Mouse (Mus musculus): ENCODE measurements around the gene Rgr. TPM values are rescaled to one million over a fixed set of nuclear protein-coding genes. Genes with fewer than 3 reads are reported as not detected.
A peak's percentile ranks its signal among the peaks of the same experiment; 100 is the strongest.

Gene Rgr
- polyA plus RNA-seq, 1 experiment = not detected

- Histone ChIP-seq H3K4me3 (replicated peaks; ENCODE audit: control insufficient read depth, low read depth, low read length) (no peak overlapping the region), H3K27ac (ENCODE audit: control insufficient read depth, insufficient read depth, low read depth, low read length, poor library complexity) (no peak overlapping the region), H3K4me1 (ENCODE audit: control insufficient read depth, insufficient read depth, low read length) (no peaks in the 10 kb centered on the region)
- TF ChIP-seq POLR2A (IDR thresholded peaks at IDR 0.05; ENCODE audit: borderline replicate concordance, control insufficient read depth, low read depth, low read length) (no peak), CTCF (IDR thresholded peaks at IDR 0.05; ENCODE audit: control insufficient read depth, insufficient read depth, low read length) (no peak)
- WGBS = 48% methylated on average over 2 of the region's 2 CpGs
Observed at GRCm38 (mm10) chr14:37066636-37067035, 17.9 kb upstream of the Rgr start.

GRCm38 (mm10) chr14:37064849-37065248 is 16.1 kb upstream of the Rgr start:
- no peaks in the 10 kb centered on the region for H3K4me1 ChIP-seq (ENCODE audit: control insufficient read depth, insufficient read depth, low read length)
- no peak for TF ChIP-seq POLR2A (IDR thresholded peaks at IDR 0.05; ENCODE audit: borderline replicate concordance, control insufficient read depth, low read depth, low read length)
- no peak for TF ChIP-seq CTCF (IDR thresholded peaks at IDR 0.05; ENCODE audit: control insufficient read depth, insufficient read depth, low read length)

GRCm38 (mm10) chr14:37034432-37034831 is 14.3 kb downstream of the Rgr start:
- Histone ChIP-seq H3K4me3 (replicated peaks; ENCODE audit: control insufficient read depth, low read depth, low read length) (no peak overlapping the region), H3K4me1 (ENCODE audit: control insufficient read depth, insufficient read depth, low read length) (no peaks in the 10 kb centered on the region), H3K27ac (ENCODE audit: control insufficient read depth, insufficient read depth, low read depth, low read length, poor library complexity) (no peak overlapping the region)
- TF ChIP-seq POLR2A (IDR thresholded peaks at IDR 0.05; ENCODE audit: borderline replicate concordance, control insufficient read depth, low read depth, low read length) (no peak), CTCF (IDR thresholded peaks at IDR 0.05; ENCODE audit: control insufficient read depth, insufficient read depth, low read length) (no peak)
- WGBS = 46% methylated on average over 5 of the region's 5 CpGs

More at GRCm38 (mm10) chr14:37064849-37065248, 16.1 kb upstream of the Rgr start:
- Histone ChIP-seq H3K27ac (ENCODE audit: control insufficient read depth, insufficient read depth, low read depth, low read length, poor library complexity) (no peak overlapping the region), H3K4me3 (replicated peaks; ENCODE audit: control insufficient read depth, low read depth, low read length) (no peak overlapping the region)
- 50% methylated on average over 2 of the region's 2 CpGs for WGBS

GRCm38 (mm10) chr14:37033241-37033640 is 15.5 kb downstream of the Rgr start:
- 12% methylated on average over 7 of the region's 7 CpGs for WGBS
- Histone ChIP-seq H3K4me1 (ENCODE audit: control insufficient read depth, insufficient read depth, low read length) (no peaks in the 10 kb centered on the region), H3K4me3 (replicated peaks; ENCODE audit: control insufficient read depth, low read depth, low read length) (no peak overlapping the region), H3K27ac (ENCODE audit: control insufficient read depth, insufficient read depth, low read depth, low read length, poor library complexity) (no peak overlapping the region)
- TF ChIP-seq POLR2A (IDR thresholded peaks at IDR 0.05; ENCODE audit: borderline replicate concordance, control insufficient read depth, low read depth, low read length) = no peak
- peak; percentile 90 for TF ChIP-seq CTCF (IDR thresholded peaks at IDR 0.05; ENCODE audit: control insufficient read depth, insufficient read depth, low read length)

GRCm38 (mm10) chr14:37032481-37033104 is 16.2 kb downstream of the Rgr start:
- Histone ChIP-seq H3K4me3 (replicated peaks; ENCODE audit: control insufficient read depth, low read depth, low read length) (no peak overlapping the region), H3K4me1 (ENCODE audit: control insufficient read depth, insufficient read depth, low read length) (no peaks in the 10 kb centered on the region), H3K27ac (ENCODE audit: control insufficient read depth, insufficient read depth, low read depth, low read length, poor library complexity) (no peak overlapping the region)
- WGBS = 77% methylated on average over 11 of the region's 11 CpGs
- TF ChIP-seq POLR2A (IDR thresholded peaks at IDR 0.05; ENCODE audit: borderline replicate concordance, control insufficient read depth, low read depth, low read length) = no peak
- no peak for TF ChIP-seq CTCF (IDR thresholded peaks at IDR 0.05; ENCODE audit: control insufficient read depth, insufficient read depth, low read length)

- no peak overlapping the region for H3K4me3 ChIP-seq (replicated peaks; ENCODE audit: control insufficient read depth, low read depth, low read length)
- TF ChIP-seq CTCF (IDR thresholded peaks at IDR 0.05; ENCODE audit: control insufficient read depth, insufficient read depth, low read length) (no peak), POLR2A (IDR thresholded peaks at IDR 0.05; ENCODE audit: borderline replicate concordance, control insufficient read depth, low read depth, low read length) (no peak)
- H3K4me1 ChIP-seq (ENCODE audit: control insufficient read depth, insufficient read depth, low read length) = no peaks in the 10 kb centered on the region
- WGBS = 85% methylated on average over 3 of the region's 3 CpGs
- H3K27ac ChIP-seq (ENCODE audit: control insufficient read depth, insufficient read depth, low read depth, low read length, poor library complexity) = no peak overlapping the region
Observed at GRCm38 (mm10) chr14:37028555-37028954, 20.2 kb downstream of the Rgr start.

GRCm38 (mm10) chr14:37027951-37028350 is 20.8 kb downstream of the Rgr start:
- H3K4me1 ChIP-seq (ENCODE audit: control insufficient read depth, insufficient read depth, low read length) = no peaks in the 10 kb centered on the region
- 88% methylated on average over 3 of the region's 3 CpGs for WGBS
- no peak overlapping the region for H3K27ac ChIP-seq (ENCODE audit: control insufficient read depth, insufficient read depth, low read depth, low read length, poor library complexity)
- no peak for TF ChIP-seq CTCF (IDR thresholded peaks at IDR 0.05; ENCODE audit: control insufficient read depth, insufficient read depth, low read length)
- TF ChIP-seq POLR2A (IDR thresholded peaks at IDR 0.05; ENCODE audit: borderline replicate concordance, control insufficient read depth, low read depth, low read length) = no peak
- H3K4me3 ChIP-seq (replicated peaks; ENCODE audit: control insufficient read depth, low read depth, low read length) = no peak overlapping the region

- TF ChIP-seq POLR2A (IDR thresholded peaks at IDR 0.05; ENCODE audit: borderline replicate concordance, control insufficient read depth, low read depth, low read length) (no peak), CTCF (IDR thresholded peaks at IDR 0.05; ENCODE audit: control insufficient read depth, insufficient read depth, low read length) (no peak)
- 64% methylated on average over 4 of the region's 4 CpGs for WGBS
- H3K4me1 ChIP-seq (ENCODE audit: control insufficient read depth, insufficient read depth, low read length) = no peaks in the 10 kb centered on the region
- H3K4me3 ChIP-seq (replicated peaks; ENCODE audit: control insufficient read depth, low read depth, low read length) = no peak overlapping the region
- no peak overlapping the region for H3K27ac ChIP-seq (ENCODE audit: control insufficient read depth, insufficient read depth, low read depth, low read length, poor library complexity)
Observed at GRCm38 (mm10) chr14:37027248-37027933, 21.4 kb downstream of the Rgr start.
